Mouse (Mus musculus) lung, embryonic 16.5 days (tissue): ENCODE results near the gene Rara. TPM values are rescaled to one million over a fixed set of nuclear protein-coding genes. Genes with fewer than 3 reads are reported as not detected.

Experiments
- ATAC-seq: fragments of 200-750 bp; cut with Nextera tagmentation; 2 replicates; pipeline ENCODE4 v1.8.0; 2017; ENCODE audit warnings: low read depth, mild to moderate bottlenecking, moderate library complexity
- H3K27ac ChIP-seq: fragments of 300-500 bp; sonication (generic); 2 replicates; pipeline ENCODE4 v1.5.1; 2014; ENCODE audit warnings: mild to moderate bottlenecking, control low read depth, low read length
- H3K27me3 ChIP-seq: fragments of 300-500 bp; sonication (generic); 2 replicates; pipeline ENCODE4 v1.6.1; 2014; ENCODE audit warnings: low read depth, low read length, mixed read lengths; ENCODE audit not compliant: control insufficient read depth, insufficient read depth
- H3K36me3 ChIP-seq: fragments of 300-500 bp; sonication (generic); 2 replicates; pipeline ENCODE4 v1.6.1; 2014; ENCODE audit warnings: low read length; ENCODE audit not compliant: control insufficient read depth, insufficient read depth
- H3K4me1 ChIP-seq: fragments of 300-500 bp; sonication (generic); replicated peaks from 2 replicates; pipeline ENCODE4 v1.6.1; 2014; ENCODE audit warnings: low read length, mixed read lengths; ENCODE audit not compliant: control insufficient read depth, insufficient read depth
- H3K4me2 ChIP-seq: fragments of 300-500 bp; sonication (generic); 2 replicates; pipeline ENCODE4 v1.6.1; 2014; ENCODE audit warnings: low read depth, low read length, control low read depth
- H3K4me3 ChIP-seq: fragments of 300-500 bp; sonication (generic); 2 replicates; pipeline ENCODE4 v1.5.1; 2014; ENCODE audit warnings: mild to moderate bottlenecking, low read length, control low read depth
- H3K9ac ChIP-seq: fragments of 300-500 bp; sonication (generic); 2 replicates; pipeline ENCODE4 v1.6.1; 2014; ENCODE audit warnings: low read length, control low read depth
- H3K9me3 ChIP-seq: fragments of 300-500 bp; sonication (generic); 2 replicates; pipeline ENCODE4 v1.6.1; 2016; ENCODE audit warnings: low read length; ENCODE audit not compliant: control insufficient read depth
- WGBS: fragments of 180-500 bp; shearing (Covaris S2); extraction: QIAGEN DNeasy Blood & Tissue Kit; methylation state at CpG from one replicate; pipeline ENCODE4 v1.1.7; 2014; 5-methylcytosine and 5-hydroxymethylcytosine counted together
- polyA plus RNA-seq: library from polyadenylated mRNA; unstranded; fragments of >200 nt; fragmentation: Nextera tagmentation; extraction: Ambion mirVana; gene quantifications from 2 replicates; pipeline ENCODE4 v1.2.1, GENCODE M21; 2015

Rara gene
- polyA plus RNA-seq, 1 experiment from 2014 or later = 35.4 TPM

GRCm38 (mm10) chr11:98968079-98968478 lies 40.5 kb downstream of the Rara start:
- WGBS = 38% methylated on average over 16 of the region's 16 CpGs
- H3K4me1 ChIP-seq = peaks cover 79% of the 10 kb centered on the region
- H3K9ac ChIP-seq = no peak overlapping the region
- H3K4me3 ChIP-seq = no peak overlapping the region
- no peaks in the 10 kb centered on the region for H3K9me3 ChIP-seq
- no peak overlapping the region for H3K4me2 ChIP-seq
- no peak for ATAC-seq
- H3K27me3 ChIP-seq = no peaks in the 10 kb centered on the region
- peaks cover 38% of the 10 kb centered on the region for H3K36me3 ChIP-seq
- H3K27ac ChIP-seq = no peak overlapping the region

- Histone ChIP-seq H3K9ac (no peak overlapping the region), H3K4me3 (no peak overlapping the region), H3K9me3 (no peaks in the 10 kb centered on the region), H3K4me1 (peaks cover 74% of the 10 kb centered on the region), H3K27me3 (no peaks in the 10 kb centered on the region), H3K4me2 (peak overlapping the region; percentile 6; the same call in 1 of the 2 replicates), H3K36me3 (peaks cover 46% of the 10 kb centered on the region), H3K27ac (peak overlapping the region; percentile 75)
- no peak for ATAC-seq
- WGBS = 14% methylated on average over 20 of the region's 20 CpGs
Observed at GRCm38 (mm10) chr11:98968716-98969495, 41.3 kb downstream of the Rara start.

GRCm38 (mm10) chr11:98969496-98969927 lies 41.9 kb downstream of the Rara start:
- Histone ChIP-seq H3K27ac (no peak overlapping the region; the same call in 1 of the 2 replicates), H3K9me3 (no peaks in the 10 kb centered on the region), H3K4me2 (0 out of 2 replicates have a peak overlapping the region, but pooled peaks have one; percentile 6), H3K27me3 (no peaks in the 10 kb centered on the region), H3K4me3 (no peak overlapping the region), H3K4me1 (peaks cover 68% of the 10 kb centered on the region), H3K9ac (0 out of 2 replicates have a peak overlapping the region, but pooled peaks have one; percentile 1), H3K36me3 (peaks cover 48% of the 10 kb centered on the region)
- ATAC-seq = no peak
- WGBS = 36% methylated on average over 17 of the region's 17 CpGs

GRCm38 (mm10) chr11:98970191-98970925 lies 42.7 kb downstream of the Rara start:
- no peak for ATAC-seq

GRCm38 (mm10) chr11:98971316-98972031 lies 43.9 kb downstream of the Rara start:
- no peak overlapping the region for H3K4me2 ChIP-seq
- no peak overlapping the region for H3K27ac ChIP-seq
- H3K9me3 ChIP-seq = no peaks in the 10 kb centered on the region
- H3K27me3 ChIP-seq = no peaks in the 10 kb centered on the region
- WGBS = 67% methylated on average over 23 of the region's 23 CpGs
- H3K4me1 ChIP-seq = peaks cover 49% of the 10 kb centered on the region
- H3K36me3 ChIP-seq = peaks cover 49% of the 10 kb centered on the region
- no peak overlapping the region for H3K4me3 ChIP-seq
- ATAC-seq = no peak
- no peak overlapping the region for H3K9ac ChIP-seq

More at GRCm38 (mm10) chr11:98970191-98970925, 42.7 kb downstream of the Rara start:
- Histone ChIP-seq H3K4me3 (no peak overlapping the region), H3K9ac (no peak overlapping the region), H3K27ac (no peak overlapping the region; the same call in 1 of the 2 replicates), H3K4me2 (no peak overlapping the region), H3K9me3 (no peaks in the 10 kb centered on the region), H3K36me3 (peaks cover 51% of the 10 kb centered on the region), H3K27me3 (no peaks in the 10 kb centered on the region), H3K4me1 (peaks cover 60% of the 10 kb centered on the region)
- WGBS = 62% methylated on average over 29 of the region's 29 CpGs

GRCm38 (mm10) chr11:98972215-98972614 lies 44.6 kb downstream of the Rara start:
- H3K4me3 ChIP-seq = no peak overlapping the region
- H3K27me3 ChIP-seq = no peaks in the 10 kb centered on the region
- ATAC-seq = peak; percentile 26; the same call in 1 of the 2 replicates
- H3K36me3 ChIP-seq = peaks cover 43% of the 10 kb centered on the region
- H3K9me3 ChIP-seq = no peaks in the 10 kb centered on the region
- peaks cover 41% of the 10 kb centered on the region for H3K4me1 ChIP-seq
- H3K9ac ChIP-seq = no peak overlapping the region
- no peak overlapping the region for H3K4me2 ChIP-seq
- WGBS = 46% methylated on average over 9 of the region's 9 CpGs
- H3K27ac ChIP-seq = no peak overlapping the region

GRCm38 (mm10) chr11:98972801-98973360 lies 45.3 kb downstream of the Rara start:
- ATAC-seq = no peak
- H3K9me3 ChIP-seq = no peaks in the 10 kb centered on the region
- H3K27me3 ChIP-seq = no peaks in the 10 kb centered on the region
- no peak overlapping the region for H3K9ac ChIP-seq
- 86% methylated on average over 9 of the region's 9 CpGs for WGBS
- no peak overlapping the region for H3K4me2 ChIP-seq
- peaks cover 35% of the 10 kb centered on the region for H3K4me1 ChIP-seq
- no peak overlapping the region for H3K4me3 ChIP-seq
- peaks cover 39% of the 10 kb centered on the region for H3K36me3 ChIP-seq
- H3K27ac ChIP-seq = no peak overlapping the region

- no peak overlapping the region for H3K4me3 ChIP-seq
- peaks cover 28% of the 10 kb centered on the region for H3K4me1 ChIP-seq
- no peaks in the 10 kb centered on the region for H3K27me3 ChIP-seq
- ATAC-seq = no peak
- no peak overlapping the region for H3K4me2 ChIP-seq
- no peak overlapping the region for H3K9ac ChIP-seq
- peaks cover 39% of the 10 kb centered on the region for H3K36me3 ChIP-seq
- no peak overlapping the region for H3K27ac ChIP-seq
- H3K9me3 ChIP-seq = no peaks in the 10 kb centered on the region
- 73% methylated on average over 14 of the region's 14 CpGs for WGBS
Observed at GRCm38 (mm10) chr11:98973584-98973983, 46.0 kb downstream of the Rara start.
